Mouse (Mus musculus): Measurements from ENCODE around the gene Prmt7.

The Prmt7 gene

GRCm38 (mm10) chr8:106219620-106220019 is 8.9 kb downstream of the Prmt7 start:
- DNase-seq (ENCODE audit: low spot score in 2 of 2) = no peak

DNA sequence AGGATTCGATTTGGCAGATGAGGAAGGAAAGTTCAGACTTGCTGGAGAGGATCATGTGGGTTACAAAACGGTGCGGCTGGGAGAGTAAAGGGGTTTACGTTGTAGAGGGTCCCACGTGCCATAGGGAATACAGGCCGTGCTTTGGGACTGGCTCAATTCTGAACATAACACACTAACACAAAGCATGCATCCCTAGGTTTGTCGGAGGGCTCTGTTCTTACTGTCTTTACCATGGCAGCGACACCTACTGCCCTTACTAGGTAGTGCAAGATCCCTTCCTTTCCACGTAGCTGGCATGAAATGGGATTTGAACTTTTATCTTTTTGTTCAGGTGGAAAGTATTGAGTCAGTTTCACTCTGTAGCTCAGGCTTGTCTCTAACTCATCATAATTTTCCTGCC is 15.9 kb downstream of the Prmt7 start:
- DNase-seq (ENCODE audit: low spot score in 2 of 2) = peak in 1 of 2 experiments; percentile 39

DNA sequence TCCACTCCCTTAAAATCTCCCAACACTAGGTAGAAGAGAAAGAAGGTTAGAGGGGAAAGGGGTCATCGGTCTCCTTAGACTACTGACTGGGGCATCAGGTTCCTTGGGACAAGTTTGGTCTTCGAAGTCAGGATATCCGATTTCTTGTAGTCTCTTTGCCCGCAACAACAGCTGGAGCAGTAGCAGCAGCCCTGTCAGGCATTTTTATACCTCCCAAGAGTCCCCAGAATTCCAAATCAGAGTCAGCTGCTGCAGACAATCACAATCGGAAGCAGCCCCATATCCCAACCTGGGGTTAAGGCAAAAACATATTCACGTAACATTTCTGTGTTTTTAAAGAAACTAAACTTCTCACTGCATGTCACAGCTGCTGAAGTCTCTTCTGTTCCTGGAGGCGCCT is 20.8 kb downstream of the Prmt7 start:
- no peak for DNase-seq (ENCODE audit: low spot score in 2 of 2)

- no peak for DNase-seq (ENCODE audit: low spot score in 2 of 2)
Measured at GRCm38 (mm10) chr8:106232751-106233150, 22.0 kb downstream of the Prmt7 start.

DNA sequence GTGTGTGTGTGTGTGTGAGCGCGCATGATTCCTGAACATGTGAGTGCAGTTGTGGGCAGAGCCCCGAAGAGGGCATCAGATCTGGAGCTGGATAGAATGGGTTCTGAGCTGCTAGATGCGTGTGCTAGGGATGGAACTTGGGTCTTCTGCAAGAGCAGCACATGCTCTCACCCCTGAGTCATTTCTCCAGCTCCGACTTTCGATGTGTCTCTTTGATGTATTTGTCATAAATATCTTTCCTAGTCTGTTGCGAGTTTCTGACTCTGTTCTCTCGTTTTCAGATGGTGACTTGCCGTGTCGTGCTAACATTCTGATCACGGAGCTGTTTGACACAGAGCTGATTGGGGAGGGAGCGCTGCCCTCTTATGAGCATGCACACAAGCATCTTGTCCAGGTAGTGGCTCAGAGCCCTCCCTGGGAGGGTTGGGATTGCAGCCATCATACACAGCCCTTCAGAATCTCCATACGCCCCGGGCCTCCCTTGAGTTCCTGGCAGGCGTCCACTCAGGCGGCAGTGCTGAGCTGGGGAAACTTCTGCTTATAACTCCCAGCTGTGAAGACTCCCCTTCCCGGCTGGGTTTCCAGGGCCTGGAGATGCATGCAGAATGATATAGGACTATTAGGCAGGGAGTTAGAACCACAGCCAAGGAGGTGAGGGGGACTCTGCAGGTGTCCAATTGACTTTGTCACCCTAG is 24.0 kb downstream of the Prmt7 start:
- no peak for DNase-seq (ENCODE audit: low spot score in 2 of 2)

- DNase-seq (ENCODE audit: low spot score in 2 of 2) = no peak
Measured at GRCm38 (mm10) chr8:106237106-106237505, 26.4 kb downstream of the Prmt7 start.

- DNase-seq (ENCODE audit: low spot score in 2 of 2) = no peak
Measured at GRCm38 (mm10) chr8:106250186-106250585, 39.5 kb downstream of the Prmt7 start.

- DNase-seq (ENCODE audit: low spot score in 2 of 2) = no peak
Measured at GRCm38 (mm10) chr8:106258169-106258568, 47.4 kb downstream of the Prmt7 start.

GRCm38 (mm10) chr8:106259579-106260255 is 49.0 kb downstream of the Prmt7 start:
- no peak for DNase-seq (ENCODE audit: low spot score in 2 of 2)

DNA sequence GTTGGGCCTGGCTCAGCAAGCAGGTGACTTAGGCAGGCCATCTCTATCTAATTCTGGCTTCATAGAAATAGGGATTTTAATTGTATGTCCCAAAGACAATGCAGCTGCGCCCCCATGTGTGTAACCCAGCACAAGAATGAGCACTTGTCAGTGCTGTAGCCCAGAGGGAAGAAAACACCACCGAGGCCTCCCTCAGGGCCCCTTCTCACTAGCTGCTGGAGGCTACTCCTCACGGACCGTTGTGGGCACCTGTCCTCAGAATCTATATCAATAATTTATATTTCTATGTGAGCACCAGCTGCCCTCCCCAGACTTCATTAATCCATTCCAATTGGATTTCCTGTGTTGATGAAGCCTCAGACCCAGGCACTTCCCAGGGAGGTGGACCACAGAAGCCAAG is 50.2 kb downstream of the Prmt7 start:
- DNase-seq (ENCODE audit: low spot score in 2 of 2) = no peak

DNA sequence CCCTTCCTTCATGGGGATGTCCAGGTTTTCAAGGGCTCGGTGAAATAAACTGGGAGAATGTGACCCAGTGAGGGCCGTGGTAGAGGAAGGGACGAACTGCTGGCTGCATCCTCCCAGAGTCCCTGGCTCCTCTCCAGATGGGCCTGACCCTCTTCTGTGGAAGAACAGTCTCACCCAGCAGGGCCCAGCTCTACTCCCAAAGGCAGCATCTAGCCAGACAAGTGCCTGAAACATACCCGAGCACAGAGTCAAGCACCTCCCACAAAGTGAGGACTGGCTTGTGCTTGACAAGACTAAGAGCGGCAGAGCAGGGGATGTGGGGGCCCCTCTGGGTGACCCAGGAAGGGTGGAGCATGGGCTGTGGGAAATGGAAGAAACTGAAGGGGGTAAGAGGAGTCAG is 51.6 kb downstream of the Prmt7 start:
- DNase-seq (ENCODE audit: low spot score in 2 of 2) = no peak

GRCm38 (mm10) chr8:106263928-106264327 is 53.2 kb downstream of the Prmt7 start:
- no peak for DNase-seq (ENCODE audit: low spot score in 2 of 2)

GRCm38 (mm10) chr8:106265398-106265797 is 54.7 kb downstream of the Prmt7 start:
- DNase-seq (ENCODE audit: low spot score in 2 of 2) = no peak

DNA sequence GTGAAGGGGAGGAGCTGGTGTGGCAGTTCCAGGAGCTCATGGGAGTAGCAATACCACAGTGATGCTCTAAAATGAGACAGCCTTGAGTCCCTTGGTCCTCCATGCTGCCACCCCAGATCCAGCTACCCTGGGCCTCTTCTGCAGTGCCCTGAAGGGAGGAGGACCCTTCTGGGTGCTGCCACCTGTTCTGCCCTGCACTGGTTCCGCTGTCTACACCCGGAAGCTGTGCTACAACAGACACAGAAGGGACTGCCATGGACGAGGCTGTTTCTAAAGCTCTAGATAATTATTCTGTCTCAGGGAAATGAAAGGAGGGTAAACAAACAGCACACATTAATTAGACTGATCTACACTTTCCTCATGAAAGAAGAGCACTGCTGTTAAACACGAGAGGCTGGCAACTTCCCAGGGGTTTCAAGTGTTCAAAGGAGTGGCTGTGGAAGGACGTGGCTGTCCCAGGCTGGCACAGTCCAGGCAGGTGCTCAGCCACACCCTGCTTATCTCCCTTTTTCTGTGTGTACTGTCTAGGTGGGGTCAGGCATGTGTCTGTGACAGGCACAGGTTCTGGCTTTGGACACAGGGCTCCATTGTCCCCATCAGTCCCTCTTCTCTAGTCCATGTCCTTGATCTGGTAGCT is 58.1 kb downstream of the Prmt7 start:
- no peak for DNase-seq (ENCODE audit: low spot score in 2 of 2)

DNA sequence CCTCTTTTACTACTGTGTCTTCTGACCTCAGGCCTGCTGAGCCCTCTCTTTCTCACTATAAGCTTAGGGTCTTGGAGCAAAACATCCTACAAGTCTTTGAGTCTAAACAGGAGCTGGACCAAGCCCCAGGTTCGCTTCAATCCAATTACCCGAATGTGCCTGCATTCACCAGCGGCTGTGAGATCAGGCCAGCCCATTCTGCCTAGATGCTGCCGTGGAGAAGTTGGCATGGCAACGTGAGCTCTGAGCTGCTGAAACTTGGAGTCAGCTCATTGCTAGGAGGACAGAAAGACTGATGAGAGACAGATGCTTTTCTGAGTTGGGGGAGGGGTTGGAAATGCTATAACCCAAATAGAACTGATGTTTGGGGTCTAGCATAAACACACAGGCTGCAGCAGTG is 60.1 kb downstream of the Prmt7 start:
- DNase-seq (ENCODE audit: low spot score in 2 of 2) = no peak

DNA sequence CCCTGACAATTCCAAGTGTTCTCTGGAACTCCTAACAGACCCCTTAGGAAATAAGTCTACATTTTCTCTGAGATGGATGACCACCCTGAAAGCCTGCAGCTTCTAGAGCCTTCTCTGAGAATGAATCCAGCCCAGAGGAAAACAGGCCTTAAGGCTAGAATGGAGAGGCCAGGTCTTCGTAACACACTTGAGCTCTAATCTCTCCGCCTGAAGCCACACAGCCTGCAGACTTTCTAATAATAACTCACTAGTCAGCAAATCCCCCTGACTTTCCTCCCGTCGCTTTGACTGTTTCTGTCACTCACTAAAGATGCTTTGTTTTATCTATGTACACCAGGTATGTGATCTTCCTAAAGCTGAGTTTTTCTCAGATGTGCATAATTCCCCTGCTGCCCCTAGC is 60.6 kb downstream of the Prmt7 start:
- DNase-seq (ENCODE audit: low spot score in 2 of 2) = no peak

DNA sequence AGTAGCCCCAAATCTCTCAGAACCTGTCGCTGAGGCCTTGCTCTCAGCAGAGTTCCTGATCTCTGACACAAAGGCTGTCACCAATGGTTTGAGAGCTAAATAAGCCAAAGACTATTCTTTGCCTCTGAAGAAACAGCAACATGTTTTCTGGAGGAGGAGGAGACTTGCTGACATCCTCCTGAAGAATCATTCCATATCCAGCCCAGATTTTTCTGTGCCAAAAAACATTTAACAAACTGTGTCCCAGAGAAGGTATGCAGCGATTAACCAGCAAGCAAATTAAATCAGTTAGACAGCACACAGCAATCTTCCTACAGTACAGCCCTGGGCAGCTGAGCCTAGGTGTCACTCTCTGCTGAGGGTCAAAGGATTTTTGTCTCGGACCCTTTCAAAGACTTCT is 62.7 kb downstream of the Prmt7 start:
- no peak for DNase-seq (ENCODE audit: low spot score in 2 of 2)

GRCm38 (mm10) chr8:106276709-106277317 is 66.1 kb downstream of the Prmt7 start:
- DNase-seq (ENCODE audit: low spot score in 2 of 2) = no peak

DNA sequence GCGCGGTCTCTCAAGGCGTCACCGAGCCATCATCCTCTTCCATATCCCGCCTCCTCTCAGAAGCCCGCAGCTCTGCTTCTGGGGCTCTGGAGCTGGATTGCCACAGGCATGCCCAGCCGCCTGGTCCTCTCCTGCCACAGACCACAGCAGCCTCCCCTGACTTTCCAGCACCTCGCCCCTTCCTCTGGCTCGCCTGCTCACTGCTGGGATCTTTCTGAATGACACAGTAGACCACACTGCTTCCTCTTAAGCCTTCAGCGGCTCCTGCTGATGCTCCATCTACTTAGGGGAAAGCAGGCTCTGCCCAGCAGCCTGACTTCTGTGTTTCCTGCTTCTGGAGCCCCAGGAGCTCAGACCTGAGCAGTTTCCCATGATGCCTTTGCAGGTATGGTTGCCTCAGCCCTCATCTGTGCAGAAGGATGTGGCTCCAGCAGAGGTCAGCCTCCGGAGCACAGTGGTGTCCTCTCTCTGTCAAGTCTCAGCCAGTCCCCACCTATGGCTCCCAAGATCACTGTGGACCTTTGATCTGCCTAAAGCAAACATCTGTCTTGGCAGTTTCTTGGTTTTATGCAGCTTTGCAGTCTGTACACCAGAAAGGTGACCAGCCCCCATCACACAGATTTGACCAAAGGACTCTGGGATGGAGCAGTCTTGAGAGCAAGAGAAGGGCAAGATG is 67.8 kb downstream of the Prmt7 start:
- DNase-seq (ENCODE audit: low spot score in 2 of 2) = no peak

GRCm38 (mm10) chr8:106280154-106280553 is 69.4 kb downstream of the Prmt7 start:
- no peak for DNase-seq (ENCODE audit: low spot score in 2 of 2)

GRCm38 (mm10) chr8:106280844-106281243 is 70.1 kb downstream of the Prmt7 start:
- no peak for DNase-seq (ENCODE audit: low spot score in 2 of 2)

GRCm38 (mm10) chr8:106287445-106287844 is 76.7 kb downstream of the Prmt7 start:
- DNase-seq (ENCODE audit: low spot score in 2 of 2) = no peak
